Mouse (Mus musculus) layer of hippocampus, postnatal 10 days (tissue): ENCODE measurements around the gene Olfr437. TPM values are rescaled to one million over a fixed set of nuclear protein-coding genes. Genes with fewer than 3 reads are reported as not detected.
"Not testable (repeated sequence)": the region's sequence is repeated elsewhere in the genome, so short reads cannot be mapped to it uniquely, and the experiment has no call there.

Experiments
- DNase-seq, 2 experiments: peaks; one replicate each; pipeline ENCODE4 v3.0.0; 2021; ENCODE audit warnings: low spot score in 2 of 2
- long read RNA-seq: library from polyadenylated mRNA; stranded (forward); transcript quantifications from one replicate; pipeline ENCODE4 v2.0.0, GENCODE M21; 2023
- total RNA-seq, 2 experiments: library from RNA; stranded (reverse); gene quantifications; 2 replicates each; pipeline ENCODE4 v1.2.3; 2021

Olfr437 gene
- not detected for total RNA-seq
- long read RNA-seq = 0 reads

DNA sequence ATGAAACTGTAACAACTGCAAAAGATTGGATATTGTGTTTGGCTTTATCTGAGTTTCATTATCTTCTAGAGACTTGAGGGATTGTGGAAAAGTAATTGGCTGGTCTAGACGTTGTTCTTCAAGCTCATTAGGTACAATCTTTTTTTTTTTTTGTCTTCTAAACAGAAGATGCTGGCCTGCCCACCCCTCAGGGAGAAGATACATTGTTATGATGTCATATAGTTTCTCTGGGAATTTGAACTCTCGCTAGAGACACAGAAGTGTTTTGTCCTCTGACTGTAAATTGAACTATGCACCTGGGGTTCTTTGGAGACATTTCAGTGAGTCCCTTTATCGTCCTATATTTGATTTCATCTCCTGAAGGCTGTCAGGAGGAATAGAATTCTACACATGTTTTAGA, at the start of gene Olfr437:
Gene Olfr437 (plus strand): TSS at position 301 of the 400 bp plus-strand sequence.
- no peak for DNase-seq

DNA sequence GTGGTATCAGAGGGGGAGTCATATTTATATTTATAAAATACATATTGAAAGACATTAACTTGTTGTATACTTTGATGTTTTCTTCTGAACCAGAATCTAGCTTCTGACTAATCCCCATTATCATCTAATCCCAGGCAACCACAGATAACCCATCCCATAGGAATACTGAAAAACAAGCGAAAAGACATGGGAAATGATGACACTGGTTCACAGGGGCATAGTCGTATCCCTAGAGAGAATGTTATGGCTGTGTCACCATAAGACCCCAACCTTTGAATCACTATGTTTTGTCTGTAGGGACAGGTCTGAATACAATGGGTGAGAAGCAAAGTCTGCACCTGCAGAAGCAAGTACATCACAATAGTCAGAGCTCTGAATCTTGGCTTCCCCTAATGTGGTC, 16.8 kb upstream of the Olfr437 start, which contains the start of gene Olfr237-ps1:
Gene Olfr237-ps1 (plus strand): TSS at position 301 of the 400 bp plus-strand sequence.
- DNase-seq = not testable (repeated sequence)

DNA sequence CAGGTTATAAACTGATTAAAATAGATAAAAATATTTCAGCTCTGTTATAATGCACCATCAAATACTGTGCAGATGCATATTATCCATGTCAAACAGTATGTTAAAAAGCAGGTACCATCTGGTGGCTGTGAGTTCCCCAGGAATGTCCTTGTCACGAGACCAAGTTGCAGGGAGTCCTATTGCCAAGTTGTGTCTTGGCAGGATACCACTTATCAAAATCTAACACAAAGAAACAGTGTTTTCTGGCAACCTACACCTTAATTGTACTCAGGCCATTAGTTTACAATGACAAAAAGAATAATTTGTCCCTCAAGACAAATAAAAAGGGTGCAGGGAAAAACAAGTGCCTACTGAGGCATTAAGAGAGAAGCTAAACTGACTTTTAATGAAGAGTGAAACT, 3.6 kb upstream of the Olfr437 start:
- DNase-seq = no peak

DNA sequence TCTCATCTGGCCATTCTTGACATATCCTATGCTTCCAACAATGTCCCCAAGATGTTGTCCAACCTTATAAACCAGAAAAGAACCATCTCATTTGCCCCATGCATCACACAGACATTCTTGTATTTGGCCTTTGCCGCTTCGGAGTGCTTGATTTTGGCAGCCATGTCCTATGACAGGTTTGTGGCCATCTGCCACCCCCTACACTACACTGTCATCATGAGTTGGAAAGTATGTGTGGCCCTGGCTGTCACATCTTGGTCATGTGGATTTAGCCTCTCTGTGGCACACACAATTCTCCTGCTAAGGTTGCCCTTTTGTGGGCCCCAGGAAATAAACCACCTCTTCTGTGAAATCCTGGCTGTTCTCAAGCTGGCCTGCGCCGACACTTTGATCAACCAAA, 4.2 kb downstream of the Olfr437 start:
- peak in 1 of 2 experiments; percentile 31 for DNase-seq

DNA sequence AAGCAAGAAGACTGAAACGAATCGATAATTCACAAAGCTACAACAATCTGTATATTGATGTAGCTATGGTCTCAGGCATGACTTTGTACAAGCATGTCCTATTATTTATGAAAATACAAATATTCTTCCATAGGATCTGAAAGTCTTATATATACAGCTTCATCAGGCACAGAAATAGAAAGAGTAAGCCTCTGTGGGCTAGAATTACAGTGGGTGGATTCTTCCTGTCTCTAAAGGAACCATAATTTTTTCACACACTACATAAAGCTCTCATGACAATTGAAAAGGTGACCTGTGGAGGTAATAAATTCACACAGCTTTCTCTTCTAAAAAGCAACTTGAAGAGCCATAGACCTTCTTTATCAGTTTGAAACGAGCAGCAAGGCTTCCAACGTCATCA, 8.8 kb downstream of the Olfr437 start, which contains the start of gene Olfr13:
Gene Olfr13 (plus strand): TSS at position 301 of the 400 bp plus-strand sequence.
- DNase-seq = no peak

DNA sequence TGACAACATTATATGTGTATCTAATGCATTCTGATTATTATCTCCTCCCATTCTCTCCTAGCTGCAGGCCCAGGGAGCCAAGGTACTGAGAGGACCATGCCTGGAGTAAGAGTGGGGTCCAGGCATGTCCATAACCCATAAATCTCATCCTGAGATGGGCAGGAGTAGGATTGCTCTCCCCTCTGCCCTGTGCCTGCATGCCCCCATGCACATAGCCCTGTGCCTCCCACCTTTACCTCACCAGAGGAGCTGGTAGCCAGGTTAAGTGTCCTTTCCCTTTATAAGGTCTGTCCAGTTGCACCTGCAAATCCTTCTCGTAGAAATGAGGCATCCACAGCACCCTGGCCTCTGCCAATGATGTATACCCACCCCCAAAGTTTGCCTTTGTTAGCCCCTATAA, 15.0 kb downstream of the Olfr437 start:
- no peak for DNase-seq

DNA sequence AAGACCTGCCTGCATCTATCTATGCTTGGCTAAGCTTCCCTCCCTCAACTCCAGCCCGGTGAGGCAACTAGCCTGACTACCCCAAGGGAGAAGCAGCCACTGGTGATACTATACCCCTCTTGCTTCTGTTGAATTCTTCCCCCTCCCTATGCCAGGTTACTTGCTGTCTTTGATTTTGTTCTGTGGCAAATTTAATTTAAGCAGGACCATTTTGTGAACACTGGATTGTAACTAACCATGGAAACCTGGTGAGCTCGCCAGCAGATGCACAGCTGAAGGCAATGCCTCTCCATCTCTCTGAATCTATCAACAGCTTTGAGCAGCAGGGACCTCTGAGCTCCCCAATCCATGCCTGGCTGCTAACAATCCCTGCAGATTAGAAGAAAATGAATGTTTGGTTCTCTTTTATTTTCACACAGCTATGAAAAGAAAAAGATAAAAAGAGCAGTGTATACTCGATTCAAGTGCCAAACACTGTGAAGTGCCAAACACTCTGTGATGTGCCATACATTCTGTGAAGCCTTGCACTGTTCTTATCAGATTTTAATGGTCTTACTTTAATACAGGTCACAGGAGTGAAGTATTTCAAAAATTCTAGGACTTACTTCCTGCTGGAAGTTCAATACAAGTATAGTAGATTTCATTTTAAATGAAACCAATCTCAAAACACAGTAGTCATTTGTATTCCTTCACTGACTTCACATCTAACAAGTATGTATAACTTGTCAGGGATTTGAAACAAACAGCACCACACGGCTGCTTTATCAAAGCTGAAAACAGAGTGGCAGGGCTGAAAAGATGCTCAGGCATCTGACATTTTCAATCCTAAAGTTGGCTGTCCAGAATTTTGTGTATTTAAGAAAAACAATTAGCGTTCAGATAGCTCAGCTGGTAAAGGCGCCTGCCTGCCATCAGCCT, 15.8 kb downstream of the Olfr437 start:
- peak in 1 of 2 experiments; percentile 26 for DNase-seq

DNA sequence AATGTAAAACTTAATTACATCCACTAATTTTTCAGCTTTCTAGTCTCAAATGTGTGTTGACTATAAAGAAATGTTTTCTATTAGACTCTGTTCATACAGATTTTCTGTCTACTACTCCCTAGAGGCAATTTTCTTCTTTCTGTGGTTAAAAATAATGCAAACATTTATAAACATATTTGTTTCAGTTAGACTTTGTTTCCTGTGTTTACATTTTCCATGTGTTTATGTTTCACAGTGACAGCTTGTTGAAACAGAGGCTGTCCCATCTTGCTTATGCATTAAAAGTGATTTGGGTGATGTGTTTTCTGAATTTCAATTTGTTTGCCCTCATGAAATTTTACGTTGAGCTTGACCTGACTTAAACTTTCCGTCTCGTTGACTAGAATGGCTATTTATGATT, 27.9 kb downstream of the Olfr437 start:
- no peak for DNase-seq

DNA sequence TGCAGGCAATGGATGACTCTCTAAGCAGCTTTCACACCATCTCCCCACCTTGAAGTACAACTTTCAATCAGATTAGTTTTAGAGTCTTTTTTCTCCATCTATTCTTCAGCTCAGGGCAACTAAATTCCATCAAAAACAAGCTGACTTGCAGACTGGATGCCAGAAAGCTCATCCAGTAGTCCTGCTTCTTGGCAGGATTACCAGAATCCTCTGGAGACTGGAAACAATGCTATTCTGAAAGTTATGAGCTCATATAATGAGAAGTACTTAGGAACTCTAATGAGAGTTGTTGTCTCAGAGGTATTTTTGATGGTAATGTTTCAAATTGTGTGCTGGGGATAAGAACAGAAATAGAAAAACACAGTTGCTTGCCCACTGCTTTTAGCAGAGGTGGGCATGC, 33.7 kb downstream of the Olfr437 start, which contains the start of gene Olfr435:
Gene Olfr435 (plus strand): TSS at position 366 of the 400 bp plus-strand sequence.
- DNase-seq = no peak

DNA sequence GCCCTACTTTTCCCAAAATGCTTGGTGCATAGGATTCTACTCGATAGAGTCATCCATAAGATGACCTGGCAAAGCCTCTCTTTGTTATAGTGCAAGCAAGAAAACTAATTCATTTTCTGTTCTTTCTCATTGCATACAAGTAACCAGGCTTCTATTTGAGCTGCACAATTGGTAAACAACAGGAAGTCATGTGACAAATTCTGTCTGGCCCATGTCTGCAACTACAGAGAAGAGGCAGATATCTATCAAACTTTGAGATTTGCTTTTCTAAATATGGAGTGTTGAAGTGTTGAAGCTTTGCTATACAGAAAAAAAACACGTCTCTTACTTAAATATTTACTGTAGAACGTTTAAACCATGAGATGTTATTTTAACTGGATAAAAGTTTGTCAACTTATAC, 35.0 kb downstream of the Olfr437 start:
- DNase-seq = no peak

DNA sequence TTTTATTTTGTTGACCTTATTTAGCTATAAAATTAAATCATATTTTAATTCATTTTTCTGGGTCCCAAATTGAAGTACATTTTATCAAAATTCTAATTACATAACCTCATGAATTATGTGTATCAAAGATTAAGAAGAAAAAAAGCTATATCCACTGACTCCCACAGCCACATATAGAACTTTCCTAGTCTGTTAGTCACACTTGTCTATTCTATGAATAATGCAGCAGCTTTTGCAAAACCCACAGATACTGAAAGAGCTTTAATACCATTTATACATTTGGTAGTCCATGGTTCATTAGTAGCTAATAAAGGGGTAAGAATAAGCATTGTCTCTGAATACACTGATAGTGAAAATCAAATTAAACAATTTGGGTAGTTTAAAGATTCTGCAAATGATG, 39.7 kb downstream of the Olfr437 start:
- DNase-seq = no peak

DNA sequence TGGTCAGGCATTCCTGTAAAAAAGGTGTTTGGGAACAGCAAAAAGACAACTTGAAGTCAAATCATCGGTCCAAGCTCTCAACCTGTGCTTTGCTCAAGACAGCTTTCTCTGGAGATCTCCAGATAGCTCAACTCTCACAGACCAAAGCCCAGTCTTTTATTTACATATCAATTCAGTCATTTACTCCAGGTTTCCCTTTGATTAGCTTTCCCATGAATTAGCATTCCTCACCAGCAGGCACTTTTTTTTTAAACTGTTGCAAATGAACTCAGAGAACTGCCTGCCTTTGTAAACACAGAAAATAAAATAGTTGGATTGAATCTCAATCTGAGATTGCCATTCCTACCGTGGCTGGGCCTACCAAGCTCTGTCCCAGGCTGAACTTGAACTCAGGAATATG, 42.3 kb downstream of the Olfr437 start:
- DNase-seq = no peak

DNA sequence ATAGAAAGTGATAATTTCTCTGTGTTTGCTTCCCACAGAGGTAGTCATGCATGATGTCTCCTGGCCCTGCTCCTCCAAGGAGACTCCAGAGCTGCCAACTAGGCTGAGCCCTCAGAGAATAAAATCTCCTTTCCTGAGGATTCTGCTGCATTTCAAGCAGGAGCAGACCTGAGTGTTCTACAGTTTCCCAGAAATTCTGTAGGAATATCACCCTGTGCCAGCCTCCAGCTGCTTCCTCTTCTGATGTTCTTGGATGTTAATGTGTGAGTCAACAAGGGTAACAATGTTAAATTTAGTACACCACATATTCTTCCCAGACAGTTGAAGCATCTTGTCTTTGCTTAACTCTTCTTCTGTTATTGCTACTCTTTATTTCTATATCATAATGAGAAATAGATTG, 49.8 kb downstream of the Olfr437 start, which contains the start of gene Olfr434:
Gene Olfr434 (plus strand): TSS at position 149 of the 400 bp plus-strand sequence.
- not testable (repeated sequence) for DNase-seq

Other genes starting within 250 kb of the Olfr437 start
- not detected for gene Olfr446, start 241.9 kb upstream of the Olfr437 start, total RNA-seq
- not detected for gene Olfr444, start 214.2 kb upstream of the Olfr437 start, total RNA-seq
- gene Olfr441, start 56.9 kb upstream of the Olfr437 start, total RNA-seq = not detected
- not detected for gene Olfr237-ps1, start 16.7 kb upstream of the Olfr437 start, total RNA-seq
- not detected for gene Olfr13, start 8.9 kb downstream of the Olfr437 start, total RNA-seq
- gene Olfr435, start 33.9 kb downstream of the Olfr437 start, total RNA-seq = not detected
- not detected for gene Olfr434, start 49.7 kb downstream of the Olfr437 start, total RNA-seq
- gene Olfr47, start 68.2 kb downstream of the Olfr437 start, total RNA-seq = not detected
- gene Arhgef5, start 102.3 kb downstream of the Olfr437 start, total RNA-seq = 1 to 10 TPM; 4.6 to 4.9 TPM
- gene Nobox, start 146.3 kb downstream of the Olfr437 start, total RNA-seq = not detected